In genomic region chr10:31298921-31299574, GRCm38 (mm10) we compare ENCODE assay signal across 8 mouse cellular contexts. TPM values are rescaled to one million over a fixed set of nuclear protein-coding genes. Genes with fewer than 3 reads are reported as not detected.
DNase-seq lines count a peak whose midpoint lies in the region; ATAC-seq and TF ChIP-seq lines count a peak whose summit lies in the region.

No protein-coding gene starts in this region.

- H3K4me1 ChIP-seq in ES-E14 (ENCODE audit: control insufficient read depth in 2 of 2, insufficient read depth in 2 of 2, low read length in 2 of 2, poor library complexity in 1 of 2), result no peaks in the 10 kb centered on the region
- H3K4me1 ChIP-seq in liver, embryonic 13.5 days (replicated peaks), result no peaks in the 10 kb centered on the region
- no peaks in the 10 kb centered on the region for H3K4me1 ChIP-seq in neural tube, embryonic 13.5 days (replicated peaks)

- no peak for ATAC-seq in liver, embryonic 13.5 days (ENCODE audit: low read depth)
- peak; percentile 61 for ATAC-seq in neural tube, embryonic 13.5 days (ENCODE audit: low read depth)

- in situ Hi-C loops in ES-E14 (cut with MboI; ENCODE audit: low sequenced_read_pairs in 2 of 2, unreplicated experiment in 2 of 2), result no loop called here

- DNase-seq in ES-E14 (ENCODE audit: low read depth, low spot score), result no peak
- peak; percentile 69 for DNase-seq in adrenal gland, postnatal 14 days
- DNase-seq in embryo, embryonic 11.5 days (ENCODE audit: low read depth, low spot score), result peak; percentile 63
- DNase-seq in heart, postnatal 14 days, result peak; percentile 47 to 76
- peak; percentile 76 for DNase-seq in kidney, postnatal 10 days
- DNase-seq in liver, embryonic 13.5 days, result peak; percentile 4
- peak; percentile 26 to 61 for DNase-seq in urinary bladder, postnatal 4 days (ENCODE audit: low spot score in 2 of 2)

- 36% methylated on average over 6 of the region's 6 CpGs for WGBS in liver, embryonic 13.5 days (ENCODE audit: insufficient replicate concordance)
- WGBS in neural tube, embryonic 13.5 days, result 38% methylated on average over 6 of the region's 6 CpGs

- H3K9ac ChIP-seq in ES-E14 (ENCODE audit: insufficient read depth, low read depth, low read length, poor library complexity, severe bottlenecking), result no peak overlapping the region
- H3K9ac ChIP-seq in liver, embryonic 13.5 days, result no peak overlapping the region
- H3K9ac ChIP-seq in neural tube, embryonic 13.5 days, result no peak overlapping the region

- intact Hi-C loops in heart, postnatal 14 days (cut with DNase I), result no loop called here

- no peaks in the 10 kb centered on the region for H3K27me3 ChIP-seq in liver, embryonic 13.5 days
- H3K27me3 ChIP-seq in neural tube, embryonic 13.5 days, result no peaks in the 10 kb centered on the region

- no peaks in the 10 kb centered on the region for H3K36me3 ChIP-seq in ES-E14 (ENCODE audit: control insufficient read depth, insufficient read depth, low read length, poor library complexity, severe bottlenecking)
- no peaks in the 10 kb centered on the region for H3K36me3 ChIP-seq in liver, embryonic 13.5 days
- H3K36me3 ChIP-seq in neural tube, embryonic 13.5 days, result no peaks in the 10 kb centered on the region

- no peak overlapping the region for H3K27ac ChIP-seq in ES-E14 (ENCODE audit: insufficient read depth, low read depth, low read length, poor library complexity, severe bottlenecking)
- no peak overlapping the region for H3K27ac ChIP-seq in liver, embryonic 13.5 days
- H3K27ac ChIP-seq in neural tube, embryonic 13.5 days (replicated peaks), result no peak overlapping the region

- H3K9me3 ChIP-seq in ES-E14 (ENCODE audit: control insufficient read depth, insufficient read depth, low read depth, low read length), result no peaks in the 10 kb centered on the region
- H3K9me3 ChIP-seq in liver, embryonic 13.5 days (replicated peaks), result no peaks in the 10 kb centered on the region
- no peaks in the 10 kb centered on the region for H3K9me3 ChIP-seq in neural tube, embryonic 13.5 days

- no peak overlapping the region for H3K4me2 ChIP-seq in liver, embryonic 13.5 days
- no peak overlapping the region for H3K4me2 ChIP-seq in neural tube, embryonic 13.5 days

- no peak overlapping the region for H3K4me3 ChIP-seq in ES-E14 (ENCODE audit: insufficient read depth in 1 of 2, low read depth in 1 of 2, low read length in 2 of 2, poor library complexity in 1 of 2, severe bottlenecking in 1 of 2)
- H3K4me3 ChIP-seq in liver, embryonic 13.5 days (replicated peaks), result no peak overlapping the region
- no peak overlapping the region for H3K4me3 ChIP-seq in neural tube, embryonic 13.5 days

TF ChIP-seq in ES-E14, 5 proteins besides CTCF, POLR2A, EP300 and RAD21:
- TF ChIP-seq MAFK (IDR thresholded peaks at IDR 0.05; ENCODE audit: insufficient read depth, low read depth, low read length) (no peak), HCFC1 (IDR thresholded peaks at IDR 0.05; ENCODE audit: borderline replicate concordance, insufficient read depth, low read length) (no peak), ZC3H11A (IDR thresholded peaks at IDR 0.05; ENCODE audit: borderline replicate concordance, low read depth, low read length) (peak; percentile 93), CHD2 (IDR thresholded peaks at IDR 0.05; ENCODE audit: low read depth, low read length) (no peak), ZNF384 (IDR thresholded peaks at IDR 0.05; ENCODE audit: low read depth, low read length) (no peak)
TF ChIP-seq in ES-E14: peak in this region for 1.

RNA-seq across cellular contexts. Expression of gene Hddc2, which starts 14.1 kb away (rescaled TPM):
- total RNA-seq in ES-E14 (2012; rRNA removed), result 28.4 and 35.4 TPM in 2 replicates
- total RNA-seq in adrenal gland, postnatal 14 days (2021), result 34.9 and 36.9 TPM in 2 replicates
- total RNA-seq in heart, postnatal 14 days (2021), result 10 to 100 TPM in 1 of 2 experiments, 1 to 10 TPM in 1; 9.3 to 10.7 TPM
- polyA plus RNA-seq in liver, embryonic 13.5 days (2015; fragmentation: Nextera tagmentation; extraction: Ambion mirVana), result 25.9 and 26.5 TPM in 2 replicates
- polyA plus RNA-seq in neural tube, embryonic 13.5 days (2015; fragmentation: Nextera tagmentation; extraction: Ambion mirVana), result 54.3 and 54.5 TPM in 2 replicates
